Mouse (Mus musculus): Measurements from ENCODE around the gene Bbx.

Bbx gene

DNA sequence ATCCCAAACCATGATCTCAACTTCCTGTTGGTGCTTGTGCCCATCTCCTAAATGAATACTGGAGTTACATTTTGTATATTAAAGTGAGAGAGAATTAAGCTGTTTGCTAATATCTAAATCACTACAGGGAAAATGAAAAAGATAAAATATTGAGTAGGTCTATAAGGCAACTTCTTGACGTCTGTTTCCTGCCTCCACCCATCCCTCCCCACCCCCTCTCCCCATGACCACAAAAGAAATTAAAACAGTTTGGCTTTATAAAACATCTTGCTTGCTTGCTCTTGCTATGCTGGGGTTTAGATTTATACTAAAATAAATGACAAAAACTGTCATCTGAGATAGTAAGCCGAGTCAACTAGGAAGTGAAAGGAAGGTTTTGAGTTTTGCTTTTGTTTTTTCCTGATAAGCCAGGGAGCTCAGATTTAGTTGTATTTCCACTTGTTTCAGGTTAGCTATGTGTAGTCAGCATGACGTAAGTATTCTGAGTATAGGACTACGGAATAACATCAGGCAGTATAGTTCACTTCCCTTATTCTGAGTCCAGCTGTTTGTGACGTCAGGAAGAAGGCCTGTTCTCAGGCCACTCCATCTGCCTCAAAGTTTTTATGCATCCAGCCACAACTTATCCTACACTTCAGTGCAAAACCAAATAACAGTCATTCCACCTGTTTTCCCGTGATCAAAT, 36.1 kb downstream of the Bbx start:
- DNase-seq = no peak

DNA sequence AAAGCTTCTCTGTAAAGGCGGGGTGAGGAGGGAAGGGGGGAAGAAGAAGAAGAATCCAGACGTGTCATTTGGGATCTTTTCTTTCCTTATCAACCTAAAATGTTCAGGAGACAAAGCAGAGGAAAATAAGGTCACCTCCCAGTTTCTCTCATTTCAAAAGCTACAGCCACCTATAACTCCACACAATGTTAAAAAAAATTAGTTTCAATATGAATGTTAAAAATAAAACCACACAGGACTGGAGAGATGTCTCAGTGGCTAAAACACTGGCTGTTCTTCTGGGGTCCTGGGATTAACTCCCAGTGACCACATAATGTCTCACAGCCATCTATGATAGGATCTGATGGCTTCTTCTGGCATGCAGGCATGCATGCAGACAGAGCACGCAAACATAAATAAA, 43.7 kb downstream of the Bbx start:
- DNase-seq = no peak

- DNase-seq = no peak
Observed at GRCm38 (mm10) chr16:50383541-50383940, 48.6 kb downstream of the Bbx start.

DNA sequence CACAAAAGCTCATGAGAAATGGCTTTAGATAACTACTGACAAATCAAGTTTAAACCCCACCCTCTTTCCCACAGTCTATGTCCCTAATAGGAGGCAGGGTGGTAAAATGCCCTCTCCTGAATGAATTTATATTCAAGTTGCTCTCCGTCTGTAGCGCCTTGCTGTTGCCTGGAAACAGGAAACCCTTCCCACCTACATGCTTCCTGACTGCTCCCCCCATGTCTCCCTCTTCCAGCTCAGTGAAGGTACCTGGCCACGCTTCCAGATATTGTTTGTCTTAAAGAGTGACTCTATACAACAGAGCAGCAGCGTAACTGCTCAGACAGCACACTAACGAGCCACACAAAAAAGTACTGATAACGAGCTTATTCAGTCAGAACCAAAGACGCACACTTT, 50.8 kb downstream of the Bbx start:
- DNase-seq = no peak

- peak; percentile 49 to 74 for DNase-seq
Observed at GRCm38 (mm10) chr16:50380682-50381350, 51.4 kb downstream of the Bbx start.

- DNase-seq = no peak
Observed at GRCm38 (mm10) chr16:50380232-50380631, 52.0 kb downstream of the Bbx start.

- peak; percentile 17 to 49 for DNase-seq
Observed at GRCm38 (mm10) chr16:50374611-50375010, 57.6 kb downstream of the Bbx start.

DNA sequence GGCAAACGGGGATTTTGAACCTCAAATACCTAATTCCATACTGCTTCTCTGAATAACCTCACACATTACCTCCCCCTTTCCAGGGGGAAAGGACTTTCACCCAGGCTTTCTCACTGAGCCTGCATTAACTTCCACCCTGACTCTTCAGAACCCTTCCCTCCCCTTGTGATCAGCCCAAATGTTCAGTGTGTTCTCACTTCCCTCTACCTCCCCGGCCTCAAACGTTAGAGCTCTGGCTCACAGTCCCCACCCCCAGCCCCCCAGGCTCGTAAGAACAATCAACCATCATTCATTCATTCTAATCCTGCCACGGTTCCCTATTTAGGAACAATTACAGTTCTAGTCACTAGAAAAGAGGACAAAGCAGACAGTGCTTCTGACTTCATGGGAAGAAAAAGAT, 58.5 kb downstream of the Bbx start:
- no peak for DNase-seq

DNA sequence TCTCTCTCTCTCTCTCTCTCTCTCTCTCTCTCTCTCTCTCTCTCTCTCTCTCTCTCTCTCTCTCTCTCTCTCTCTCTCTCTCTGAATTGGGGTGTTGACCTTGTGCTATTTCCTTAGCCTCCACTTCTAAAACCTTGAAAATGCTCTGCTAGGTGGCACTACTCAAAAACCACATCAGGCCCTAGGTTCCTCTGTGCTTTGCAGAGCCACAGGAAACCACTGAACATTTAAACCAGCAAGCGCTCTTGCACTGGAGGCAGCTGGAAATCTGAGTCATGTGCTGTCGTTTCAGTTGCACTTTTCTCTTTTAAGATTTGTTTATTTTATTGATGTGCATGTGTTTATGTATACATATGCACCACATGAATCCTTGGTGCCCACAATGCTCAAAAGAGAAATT, 59.6 kb downstream of the Bbx start:
- DNase-seq = no peak

GRCm38 (mm10) chr16:50371460-50371859, 60.7 kb downstream of the Bbx start:
- DNase-seq = no peak

GRCm38 (mm10) chr16:50370423-50370822, 61.8 kb downstream of the Bbx start:
- no peak for DNase-seq

DNA sequence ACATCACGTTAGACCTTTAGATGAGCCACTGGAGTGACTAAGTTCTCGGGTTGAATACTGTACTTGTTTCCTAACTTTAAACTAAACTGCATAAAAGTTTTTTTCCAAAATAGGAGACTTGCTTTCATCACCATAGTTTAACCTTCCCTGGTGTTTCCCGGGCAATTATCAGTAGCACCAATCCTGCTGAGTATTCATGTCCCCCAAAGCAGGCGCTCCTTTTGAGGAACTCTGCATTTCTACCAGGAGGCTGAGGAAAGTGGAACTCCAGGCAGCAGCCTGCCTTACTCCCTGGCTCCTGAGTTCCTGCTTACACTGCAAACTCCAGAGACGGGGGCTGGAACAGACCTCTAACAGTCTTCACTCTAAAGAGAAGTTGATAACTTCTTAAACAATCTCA, 65.6 kb downstream of the Bbx start:
- no peak for DNase-seq

DNA sequence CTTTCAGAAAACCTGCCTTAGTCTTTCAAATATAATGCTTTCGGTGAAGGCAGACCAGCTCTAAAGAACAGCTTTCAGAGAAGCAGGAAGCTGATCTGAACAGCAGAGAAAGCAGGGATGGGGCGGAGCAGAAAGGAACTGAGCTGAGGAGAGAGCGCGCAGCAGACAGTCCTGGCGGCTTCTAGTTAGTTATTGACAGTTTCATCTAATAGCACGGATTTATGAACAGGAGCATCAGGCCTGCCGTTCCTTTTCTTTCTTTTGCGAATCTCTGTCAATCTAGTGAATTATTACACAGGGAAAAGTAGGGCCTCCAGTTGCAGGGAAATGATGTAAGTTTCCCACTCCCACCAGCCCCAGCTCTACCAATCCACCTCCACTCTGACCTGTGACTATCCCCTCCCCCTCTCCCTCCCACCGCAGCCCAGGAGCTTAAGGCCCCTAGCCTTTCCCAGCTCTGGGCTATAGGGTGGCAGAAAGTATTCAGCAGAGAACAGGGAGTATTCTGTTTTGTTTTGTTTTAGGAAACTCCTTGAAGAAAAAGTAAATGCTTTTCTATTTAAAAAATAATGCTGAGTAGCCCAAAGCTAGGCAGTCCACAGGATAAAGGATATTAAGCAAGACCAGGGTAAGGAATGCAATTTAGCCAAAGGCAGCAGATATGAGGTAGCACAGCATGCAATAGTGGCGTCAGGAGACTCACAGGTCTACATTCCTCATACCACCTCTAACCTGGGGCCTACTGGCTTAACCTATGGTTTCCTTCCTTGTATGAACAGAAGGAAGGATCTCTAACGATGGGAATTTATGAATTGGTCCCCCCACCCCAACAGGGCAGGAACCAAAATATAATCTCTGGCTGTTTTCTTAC, 67.8 kb downstream of the Bbx start:
- peak; percentile 63 to 72 for DNase-seq

DNA sequence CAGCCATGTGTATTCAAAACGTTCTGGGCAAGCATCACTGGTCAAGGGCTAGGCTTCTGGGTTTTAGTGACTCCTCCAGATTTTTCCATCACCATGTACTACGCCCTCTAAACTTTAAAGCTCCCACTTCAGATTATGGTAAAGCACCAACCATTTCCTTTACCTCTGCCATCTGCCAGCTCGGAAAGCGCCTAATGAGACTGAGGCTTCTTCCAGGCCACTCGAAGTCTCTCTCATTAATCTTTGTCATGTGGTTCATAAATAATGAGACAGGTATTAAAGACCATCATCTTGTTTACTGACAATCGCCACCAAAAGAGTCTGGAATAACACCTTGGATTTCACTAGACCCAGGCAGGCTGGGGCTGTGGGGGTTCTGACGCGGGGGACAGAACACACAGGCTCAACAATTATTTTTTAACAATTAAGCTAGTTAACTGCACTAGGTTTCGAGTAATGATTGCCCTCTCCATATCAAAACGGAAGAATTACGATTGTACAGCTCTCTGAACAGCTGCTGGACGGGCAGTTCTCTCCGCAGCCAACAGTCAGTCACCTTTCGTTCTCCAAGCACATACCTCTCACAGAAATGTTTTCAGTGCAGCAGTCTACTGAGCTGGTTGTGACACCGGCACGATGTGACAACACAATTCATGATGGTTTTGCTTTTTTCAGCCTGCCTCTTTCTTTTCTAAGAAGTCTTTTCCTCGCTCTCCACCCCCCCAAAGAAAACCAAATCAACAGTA, 68.6 kb downstream of the Bbx start:
- peak; percentile 5 to 24 for DNase-seq

DNA sequence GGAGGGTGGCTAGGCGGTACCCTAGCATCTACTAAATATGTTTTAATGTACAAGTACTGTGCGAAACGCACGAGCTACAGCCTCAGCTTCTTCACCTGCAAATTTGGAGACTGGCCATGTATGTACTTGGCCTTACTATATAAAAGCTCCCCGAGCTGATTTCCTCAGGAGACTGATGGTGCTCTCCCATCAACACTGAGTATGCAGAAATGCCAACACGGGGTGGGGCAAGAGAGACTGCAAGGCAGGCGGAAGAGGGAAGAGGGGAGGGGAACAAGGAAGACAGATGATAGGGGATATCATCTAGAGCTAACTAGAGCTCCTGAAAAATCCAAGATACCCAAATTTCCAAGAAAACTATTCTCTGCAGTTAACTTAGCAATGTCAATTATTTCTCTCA, 71.6 kb downstream of the Bbx start:
- no peak for DNase-seq

DNA sequence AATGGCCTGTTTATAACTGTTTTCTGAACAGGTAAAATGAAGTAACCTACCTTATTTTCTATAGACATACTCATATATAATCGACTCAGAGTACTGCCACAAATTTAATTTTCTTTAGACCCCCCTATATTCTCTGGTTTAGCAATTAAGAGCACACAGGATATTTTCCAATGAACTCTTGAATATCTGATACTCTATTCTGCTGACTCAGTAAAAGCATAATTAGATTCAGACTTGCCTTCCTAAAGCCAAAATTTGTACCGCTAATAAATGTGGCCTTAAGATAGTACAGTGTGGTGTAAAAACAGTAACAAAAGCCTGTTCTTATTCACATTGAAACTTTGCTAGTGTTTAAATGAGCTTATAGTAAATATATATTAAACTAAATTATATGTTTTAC, 102.5 kb downstream of the Bbx start:
- DNase-seq = no peak

DNA sequence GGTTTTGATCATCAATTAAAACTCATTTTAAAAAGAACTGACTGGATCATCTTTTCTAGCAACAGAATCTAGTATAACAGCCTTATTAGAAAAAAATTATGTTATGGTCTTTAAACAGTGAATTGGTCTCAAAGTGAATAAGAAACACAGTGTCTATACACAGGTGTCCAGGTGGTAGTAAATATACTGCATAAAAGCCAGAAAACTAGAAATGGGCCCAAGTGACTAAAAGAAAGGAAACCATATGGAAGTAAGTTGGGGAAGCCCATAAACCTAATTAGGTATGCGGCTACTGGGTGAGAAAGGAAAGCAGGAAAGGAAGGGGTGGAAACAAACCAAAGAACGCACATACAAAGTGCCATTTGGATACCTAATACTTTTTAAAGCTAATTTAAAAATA, 107.4 kb downstream of the Bbx start:
- no peak for DNase-seq

DNA sequence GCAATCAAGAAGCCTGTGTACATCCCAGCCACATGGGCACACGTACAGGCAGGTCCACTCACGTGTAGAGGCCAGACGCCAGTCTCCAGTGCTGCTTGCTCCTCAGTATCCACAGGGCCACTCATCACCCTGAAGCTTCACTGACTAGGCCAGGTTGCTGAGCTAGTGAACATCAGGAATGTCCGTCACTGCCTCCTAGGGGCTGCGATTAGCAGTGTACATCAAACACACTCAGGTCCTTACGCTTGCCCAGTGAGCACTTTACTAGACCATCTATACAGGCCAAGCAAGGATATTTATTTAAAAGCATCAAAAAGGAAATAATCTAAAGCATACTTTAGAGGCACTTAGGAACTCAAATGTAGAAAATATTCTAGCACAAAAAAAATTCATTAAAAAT, 107.9 kb downstream of the Bbx start:
- DNase-seq = no peak

DNA sequence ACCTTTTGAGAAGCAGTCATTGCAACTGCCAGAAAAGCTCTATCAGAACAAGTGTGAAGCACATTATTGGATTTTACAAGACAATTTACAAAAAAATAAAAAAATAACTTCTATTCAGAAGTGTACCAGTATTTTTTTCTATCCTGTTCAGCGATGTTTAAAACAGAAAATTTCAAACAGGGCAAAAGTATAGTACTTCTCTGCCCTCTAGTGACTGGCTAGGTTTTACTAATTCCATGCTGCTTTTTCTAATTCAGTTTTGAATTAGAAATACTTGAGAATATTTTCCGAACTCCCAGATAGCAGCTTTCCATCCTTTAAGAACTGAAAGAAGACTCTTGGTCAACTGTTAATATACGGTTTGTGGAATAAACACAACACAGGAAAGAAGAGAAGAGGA, 110.8 kb downstream of the Bbx start:
- DNase-seq = no peak

- DNase-seq = no peak
Observed at GRCm38 (mm10) chr16:50318255-50318654, 113.9 kb downstream of the Bbx start.

DNA sequence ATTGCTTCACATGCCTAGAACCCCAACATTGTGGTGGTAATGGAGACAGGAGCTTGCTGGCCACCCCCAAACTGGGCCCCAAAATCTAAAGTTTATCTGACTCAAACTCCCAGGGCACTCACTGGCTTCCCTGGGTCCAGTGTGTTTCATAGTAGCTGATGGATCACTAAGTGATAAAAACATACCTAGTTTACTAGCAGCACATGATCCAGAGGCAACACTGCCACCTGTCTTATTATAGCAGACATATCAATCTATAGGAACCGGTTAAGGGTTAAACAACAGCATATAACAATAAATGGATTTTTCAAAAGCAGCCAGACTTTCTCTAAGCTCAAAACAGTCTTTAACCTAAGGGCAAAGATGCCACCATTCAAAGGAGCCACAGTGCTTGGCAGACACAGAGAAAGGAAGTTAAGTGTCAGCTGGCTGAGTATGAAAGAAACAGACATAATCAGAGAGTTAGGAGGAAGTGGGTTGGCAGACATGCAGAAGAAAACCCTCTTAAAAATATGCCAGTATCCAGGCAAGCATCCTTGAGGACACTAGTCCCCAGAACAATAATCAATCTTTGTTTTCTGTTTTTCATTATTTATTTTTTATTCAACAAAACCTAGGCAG, 116.7 kb downstream of the Bbx start:
- no peak for DNase-seq

DNA sequence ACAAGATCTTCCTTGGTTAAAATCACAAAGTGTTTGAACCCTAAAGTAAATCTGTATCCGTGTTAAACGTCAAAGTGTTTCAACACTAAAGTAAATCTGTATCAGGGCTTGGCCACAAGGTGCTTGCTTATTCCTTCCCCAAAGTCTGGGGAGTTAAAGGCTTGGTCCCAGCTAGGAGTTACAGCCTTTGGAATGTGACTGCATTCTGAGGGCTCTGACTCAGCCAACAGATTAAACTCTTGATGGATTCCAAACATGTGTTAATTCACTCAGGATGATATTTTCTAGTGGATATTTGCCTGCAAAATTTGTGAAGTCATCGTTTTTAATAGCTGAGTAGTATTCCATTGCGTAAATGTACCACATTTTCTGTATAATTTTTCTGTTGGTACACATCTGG, 120.6 kb downstream of the Bbx start:
- DNase-seq = peak in 1 of 2 experiments; percentile 8

Measured in kidney, adult 8-10 months (tissue).